12 mouse cellular contexts compared by ENCODE assay signal in the genomic region with DNA sequence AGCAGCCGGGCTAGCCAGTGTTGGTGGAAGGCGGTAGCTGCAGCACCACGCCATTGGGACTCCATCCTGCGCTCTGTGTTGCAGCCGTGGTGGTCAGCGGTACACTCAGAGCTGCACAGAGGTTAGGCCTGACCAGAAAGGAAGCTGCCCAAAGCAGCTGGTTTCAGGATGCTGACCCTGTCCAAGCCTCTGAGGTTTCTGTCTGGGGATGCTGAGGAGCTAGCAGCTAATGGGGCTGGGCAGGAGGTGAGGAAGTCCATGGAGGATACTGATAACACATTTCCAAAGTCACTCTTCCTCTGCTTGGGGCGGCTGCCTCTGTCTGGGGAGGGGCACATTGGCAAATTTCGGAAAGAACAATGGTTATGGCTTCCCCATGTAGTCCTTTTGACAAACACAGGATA. TPM values are rescaled to one million over a fixed set of nuclear protein-coding genes. Genes with fewer than 3 reads are reported as not detected.
DNase-seq lines count a peak whose midpoint lies in the region; ATAC-seq and TF ChIP-seq lines count a peak whose summit lies in the region.
"Had no signal": no experiment of that assay in that cellular context is flagged by ENCODE, and none has a peak within 500 bp of the region (broad histone marks: within the 10 kb centered on the region; RNA-seq: fewer than 3 reads in every experiment).

A gene (minus strand): TSS at position 200 of the 404 bp plus-strand sequence.

- H3K36me3 ChIP-seq in heart, adult 2 months (ENCODE audit: control insufficient read depth, insufficient read depth, low read length) = no peaks in the 10 kb centered on the region
- H3K36me3 ChIP-seq in heart, embryonic 10.5 days = no peaks in the 10 kb centered on the region
- no peaks in the 10 kb centered on the region for H3K36me3 ChIP-seq in heart, postnatal 0 days (replicated peaks; ENCODE audit: control insufficient read depth, insufficient read depth, low read length)
- H3K36me3 ChIP-seq in midbrain, embryonic 10.5 days = no peaks in the 10 kb centered on the region
- H3K36me3 ChIP-seq: embryonic facial prominence, embryonic 15.5 days had no signal

- no peaks in the 10 kb centered on the region for H3K4me1 ChIP-seq in heart, adult 2 months (ENCODE audit: control insufficient read depth, insufficient read depth, low read length)
- H3K4me1 ChIP-seq in heart, embryonic 10.5 days = no peaks in the 10 kb centered on the region
- H3K4me1 ChIP-seq in heart, postnatal 0 days (ENCODE audit: control insufficient read depth, insufficient read depth) = no peaks in the 10 kb centered on the region
- no peaks in the 10 kb centered on the region for H3K4me1 ChIP-seq in midbrain, embryonic 10.5 days
- H3K4me1 ChIP-seq: embryonic facial prominence, embryonic 15.5 days had no signal

- peak; percentile 81 for ATAC-seq in heart, postnatal 0 days (ENCODE audit: insufficient read depth, low read depth)
- ATAC-seq in megakaryocyte progenitor cell, adult 5-6 weeks (replicated peaks; ENCODE audit: poor library complexity) = 0 out of 2 replicates have a peak, but pooled peaks have one; percentile 6
- ATAC-seq: hindbrain, embryonic 16.5 days had no signal

- WGBS in heart, adult 2 months = 49% methylated on average over 8 of the region's 8 CpGs
- 63% methylated on average over 8 of the region's 8 CpGs for WGBS in heart, embryonic 10.5 days
- 55% methylated on average over 8 of the region's 8 CpGs for WGBS in heart, postnatal 0 days
- 84% methylated on average over 8 of the region's 8 CpGs for WGBS in midbrain, embryonic 10.5 days

- intact Hi-C loops in heart, adult 2 months (cut with DNase I) = no loop called here

- peak within 1 kb of the TSS; percentile 50 for H3K4me3 ChIP-seq in heart, adult 2 months
- H3K4me3 ChIP-seq in heart, embryonic 10.5 days = no peak within 1 kb of the TSS
- peak within 1 kb of the TSS; percentile 11; the same call in 1 of the 2 replicates for H3K4me3 ChIP-seq in heart, postnatal 0 days (ENCODE audit: low read depth, low read length)
- no peak within 1 kb of the TSS for H3K4me3 ChIP-seq in midbrain, embryonic 10.5 days
- H3K4me3 ChIP-seq: embryonic facial prominence, embryonic 15.5 days had no signal

- H3K27me3 ChIP-seq in heart, adult 2 months (ENCODE audit: control insufficient read depth, insufficient read depth, low read length) = no peaks in the 10 kb centered on the region
- no peaks in the 10 kb centered on the region for H3K27me3 ChIP-seq in heart, embryonic 10.5 days (ENCODE audit: insufficient read depth, poor library complexity, severe bottlenecking)
- no peaks in the 10 kb centered on the region for H3K27me3 ChIP-seq in heart, postnatal 0 days (ENCODE audit: control insufficient read depth, insufficient read depth, low read length)
- H3K27me3 ChIP-seq in midbrain, embryonic 10.5 days (ENCODE audit: low read depth, poor library complexity, severe bottlenecking) = no peaks in the 10 kb centered on the region
- H3K27me3 ChIP-seq: CH12.LX; embryonic facial prominence, embryonic 15.5 days had no signal

- TF ChIP-seq EP300 in heart, adult 2 months (IDR thresholded peaks at IDR 0.05; ENCODE audit: insufficient read depth, low read depth, low read length) = peak; percentile 59
- TF ChIP-seq EP300 in heart, postnatal 0 days (IDR thresholded peaks at IDR 0.05; ENCODE audit: low read depth) = 0 out of 2 replicates have a peak, but pooled peaks have one; percentile 28

- no peak for TF ChIP-seq CTCF in heart, adult 2 months (IDR thresholded peaks at IDR 0.05)
- TF ChIP-seq CTCF in heart, postnatal 0 days (IDR thresholded peaks at IDR 0.05; ENCODE audit: low read depth) = no peak

- no peaks in the 10 kb centered on the region for H3K79me2 ChIP-seq in heart, adult 2 months (replicated peaks; ENCODE audit: control insufficient read depth, insufficient read depth, low read length)

- H3K9me3 ChIP-seq in heart, embryonic 10.5 days = no peaks in the 10 kb centered on the region
- H3K9me3 ChIP-seq in heart, postnatal 0 days (replicated peaks; ENCODE audit: control insufficient read depth, low read length) = no peaks in the 10 kb centered on the region
- no peaks in the 10 kb centered on the region for H3K9me3 ChIP-seq in midbrain, embryonic 10.5 days (replicated peaks)
- H3K9me3 ChIP-seq: embryonic facial prominence, embryonic 15.5 days had no signal

- H3K4me2 ChIP-seq in heart, postnatal 0 days (ENCODE audit: low read depth, low read length) = 0 out of 2 replicates have a peak within 1 kb of the TSS, but pooled peaks have one; percentile 9
- H3K4me2 ChIP-seq: embryonic facial prominence, embryonic 15.5 days had no signal

- H3K27ac ChIP-seq in heart, adult 2 months = peak within 1 kb of the TSS; percentile 78
- H3K27ac ChIP-seq in heart, embryonic 10.5 days = no peak within 1 kb of the TSS
- H3K27ac ChIP-seq in heart, postnatal 0 days (ENCODE audit: low read depth) = peak within 1 kb of the TSS; percentile 64
- no peak within 1 kb of the TSS for H3K27ac ChIP-seq in midbrain, embryonic 10.5 days (replicated peaks)
- H3K27ac ChIP-seq: embryonic facial prominence, embryonic 15.5 days had no signal

- DNase-seq in heart, adult 2 months = peak; percentile 58 to 59
- no peak for DNase-seq in heart, embryonic 10.5 days (ENCODE audit: low spot score)
- DNase-seq in heart, postnatal 0 days (ENCODE audit: low spot score) = peak; percentile 12
- peak; percentile 43 for DNase-seq in kidney, postnatal 14 days
- DNase-seq in midbrain, embryonic 10.5 days (ENCODE audit: low spot score) = no peak
- DNase-seq in embryo, embryonic 10.5 days (ENCODE audit: low spot score) = no peak
- DNase-seq in cerebellum, adult 9-11 months = no peak

- TF ChIP-seq POLR2A in heart, adult 2 months (IDR thresholded peaks at IDR 0.05; ENCODE audit: insufficient read depth, low read depth, low read length) = peak; percentile 83

- peak within 1 kb of the TSS; percentile 11; the same call in 1 of the 2 replicates for H3K9ac ChIP-seq in heart, adult 2 months (ENCODE audit: low read depth, low read length)
- H3K9ac ChIP-seq in heart, postnatal 0 days (replicated peaks; ENCODE audit: low read depth, low read length) = no peak within 1 kb of the TSS
- H3K9ac ChIP-seq: embryonic facial prominence, embryonic 15.5 days had no signal

RNA-seq across cellular contexts. Expression of the gene that starts here (rescaled TPM):
- 1 to 10 TPM; 6.2 to 6.7 TPM for total RNA-seq in heart, adult 2 months (2021)
- polyA plus RNA-seq in heart, adult 2 months (2012; rRNA removed) = 6.2 and 9.9 TPM in 2 replicates
- 0.15 TPM in 1 of 2 replicates, not detected in the other for polyA plus RNA-seq in heart, embryonic 10.5 days (2016; fragmentation: Nextera tagmentation; extraction: Ambion mirVana)
- total RNA-seq in heart, postnatal 0 days (2014; rRNA removed; ENCODE audit: low replicate concordance) = 1.3 and 4.2 TPM in 2 replicates
- 1.2 and 1.6 TPM in 2 replicates for polyA plus RNA-seq in heart, postnatal 0 days (2015; fragmentation: Nextera tagmentation; extraction: Ambion mirVana)
- total RNA-seq in megakaryocyte progenitor cell, adult 5-6 weeks (2015) = not detected in 2 replicates
- not detected in 2 replicates for total RNA-seq in megakaryocyte progenitor cell, adult 5-6 weeks (2017)
- polyA plus RNA-seq in midbrain, embryonic 10.5 days (2016; fragmentation: Nextera tagmentation; extraction: Ambion mirVana) = 0.16 and 0.36 TPM in 2 replicates
- total RNA-seq: CH12.LX had no signal
- polyA plus RNA-seq: liver, embryonic 16.5 days had no signal

Comparison
In these comparisons a context has a peak if more than half of its experiments do, and no peak if none do; other contexts are left out.
1. DNase-seq: peak in heart, adult 2 months (2 of 2), heart, postnatal 0 days (single experiment) and kidney, postnatal 14 days (single experiment); none in heart, embryonic 10.5 days (single experiment), midbrain, embryonic 10.5 days (single experiment), embryo, embryonic 10.5 days (single experiment) and cerebellum, adult 9-11 months (single experiment).
2. H3K27ac ChIP-seq: peak in heart, adult 2 months (single experiment) and heart, postnatal 0 days (single experiment); none in heart, embryonic 10.5 days (single experiment) and midbrain, embryonic 10.5 days (single experiment).
3. H3K4me3 ChIP-seq: peak in heart, adult 2 months (single experiment) and heart, postnatal 0 days (single experiment); none in heart, embryonic 10.5 days (single experiment) and midbrain, embryonic 10.5 days (single experiment).
4. Peak in ATAC-seq in megakaryocyte progenitor cell, adult 5-6 weeks; RNA of the gene not detected or under 1 TPM.